Mouse (Mus musculus): ENCODE data around the gene Ncam1. TPM values are rescaled to one million over a fixed set of nuclear protein-coding genes. Genes with fewer than 3 reads are reported as not detected.

Gene Ncam1
- polyA plus RNA-seq, 1 experiment from 2014 or later = 25.2 TPM

- Histone ChIP-seq H3K36me3 (ENCODE audit: control insufficient read depth, insufficient read depth, low read length) (no peaks in the 10 kb centered on the region), H3K4me1 (replicated peaks; ENCODE audit: control insufficient read depth, insufficient read depth, low read length) (no peaks in the 10 kb centered on the region), H3K9ac (ENCODE audit: low read length) (no peak overlapping the region), H3K27me3 (ENCODE audit: control insufficient read depth, insufficient read depth, low read depth, low read length) (no peaks in the 10 kb centered on the region), H3K9me3 (ENCODE audit: control insufficient read depth, low read length) (no peaks in the 10 kb centered on the region), H3K4me2 (ENCODE audit: low read depth, low read length) (no peak overlapping the region), H3K27ac (ENCODE audit: low read length) (no peak overlapping the region), H3K4me3 (ENCODE audit: low read length) (no peak overlapping the region)
- ATAC-seq (ENCODE audit: low read depth) = no peak
- 33% methylated on average over 4 of the region's 4 CpGs for WGBS
Measured at GRCm38 (mm10) chr9:49534958-49535357, 263.8 kb downstream of the Ncam1 start.

GRCm38 (mm10) chr9:49533912-49534491 is 264.7 kb downstream of the Ncam1 start:
- no peak for ATAC-seq (ENCODE audit: low read depth)
- Histone ChIP-seq H3K9ac (ENCODE audit: low read length) (no peak overlapping the region), H3K27ac (ENCODE audit: low read length) (no peak overlapping the region), H3K4me1 (replicated peaks; ENCODE audit: control insufficient read depth, insufficient read depth, low read length) (no peaks in the 10 kb centered on the region), H3K9me3 (ENCODE audit: control insufficient read depth, low read length) (no peaks in the 10 kb centered on the region), H3K36me3 (ENCODE audit: control insufficient read depth, insufficient read depth, low read length) (no peaks in the 10 kb centered on the region), H3K4me2 (ENCODE audit: low read depth, low read length) (no peak overlapping the region), H3K27me3 (ENCODE audit: control insufficient read depth, insufficient read depth, low read depth, low read length) (no peaks in the 10 kb centered on the region), H3K4me3 (ENCODE audit: low read length) (no peak overlapping the region)
- 42% methylated on average over 6 of the region's 8 CpGs for WGBS

- ATAC-seq (ENCODE audit: low read depth) = no peak
- Histone ChIP-seq H3K27ac (ENCODE audit: low read length) (no peak overlapping the region), H3K36me3 (ENCODE audit: control insufficient read depth, insufficient read depth, low read length) (no peaks in the 10 kb centered on the region), H3K27me3 (ENCODE audit: control insufficient read depth, insufficient read depth, low read depth, low read length) (no peaks in the 10 kb centered on the region), H3K4me2 (ENCODE audit: low read depth, low read length) (no peak overlapping the region), H3K9me3 (ENCODE audit: control insufficient read depth, low read length) (no peaks in the 10 kb centered on the region), H3K9ac (ENCODE audit: low read length) (no peak overlapping the region), H3K4me1 (replicated peaks; ENCODE audit: control insufficient read depth, insufficient read depth, low read length) (no peaks in the 10 kb centered on the region), H3K4me3 (ENCODE audit: low read length) (no peak overlapping the region)
- WGBS = 58% methylated on average over 7 of the region's 7 CpGs
Measured at GRCm38 (mm10) chr9:49533455-49533854, 265.3 kb downstream of the Ncam1 start.

- no peak overlapping the region for H3K4me2 ChIP-seq (ENCODE audit: low read depth, low read length)
- H3K9ac ChIP-seq (ENCODE audit: low read length) = no peak overlapping the region
- no peaks in the 10 kb centered on the region for H3K9me3 ChIP-seq (ENCODE audit: control insufficient read depth, low read length)
- H3K27ac ChIP-seq (ENCODE audit: low read length) = no peak overlapping the region
- H3K27me3 ChIP-seq (ENCODE audit: control insufficient read depth, insufficient read depth, low read depth, low read length) = no peaks in the 10 kb centered on the region
- no peaks in the 10 kb centered on the region for H3K4me1 ChIP-seq (replicated peaks; ENCODE audit: control insufficient read depth, insufficient read depth, low read length)
- no peaks in the 10 kb centered on the region for H3K36me3 ChIP-seq (ENCODE audit: control insufficient read depth, insufficient read depth, low read length)
- no peak for ATAC-seq (ENCODE audit: low read depth)
- WGBS = 81% methylated on average over 6 of the region's 6 CpGs
- H3K4me3 ChIP-seq (ENCODE audit: low read length) = no peak overlapping the region
Measured at GRCm38 (mm10) chr9:49531833-49532232, 266.9 kb downstream of the Ncam1 start.

GRCm38 (mm10) chr9:49531257-49531656 is 267.5 kb downstream of the Ncam1 start:
- Histone ChIP-seq H3K9me3 (ENCODE audit: control insufficient read depth, low read length) (no peaks in the 10 kb centered on the region), H3K27me3 (ENCODE audit: control insufficient read depth, insufficient read depth, low read depth, low read length) (no peaks in the 10 kb centered on the region), H3K4me2 (ENCODE audit: low read depth, low read length) (no peak overlapping the region), H3K36me3 (ENCODE audit: control insufficient read depth, insufficient read depth, low read length) (no peaks in the 10 kb centered on the region), H3K4me3 (ENCODE audit: low read length) (no peak overlapping the region), H3K4me1 (replicated peaks; ENCODE audit: control insufficient read depth, insufficient read depth, low read length) (no peaks in the 10 kb centered on the region), H3K27ac (ENCODE audit: low read length) (no peak overlapping the region), H3K9ac (ENCODE audit: low read length) (no peak overlapping the region)
- 54% methylated on average over 7 of the region's 7 CpGs for WGBS
- no peak for ATAC-seq (ENCODE audit: low read depth)

- no peak overlapping the region for H3K4me2 ChIP-seq (ENCODE audit: low read depth, low read length)
- ATAC-seq (ENCODE audit: low read depth) = no peak
- H3K9me3 ChIP-seq (ENCODE audit: control insufficient read depth, low read length) = no peaks in the 10 kb centered on the region
- no peak overlapping the region for H3K9ac ChIP-seq (ENCODE audit: low read length)
- H3K36me3 ChIP-seq (ENCODE audit: control insufficient read depth, insufficient read depth, low read length) = no peaks in the 10 kb centered on the region
- no peak overlapping the region for H3K4me3 ChIP-seq (ENCODE audit: low read length)
- 55% methylated on average over 4 of the region's 4 CpGs for WGBS
- no peaks in the 10 kb centered on the region for H3K27me3 ChIP-seq (ENCODE audit: control insufficient read depth, insufficient read depth, low read depth, low read length)
- no peaks in the 10 kb centered on the region for H3K4me1 ChIP-seq (replicated peaks; ENCODE audit: control insufficient read depth, insufficient read depth, low read length)
- no peak overlapping the region for H3K27ac ChIP-seq (ENCODE audit: low read length)
Measured at GRCm38 (mm10) chr9:49530739-49531138, 268.0 kb downstream of the Ncam1 start.

GRCm38 (mm10) chr9:49529366-49529959 is 269.3 kb downstream of the Ncam1 start:
- H3K27me3 ChIP-seq (ENCODE audit: control insufficient read depth, insufficient read depth, low read depth, low read length) = no peaks in the 10 kb centered on the region
- no peak for ATAC-seq (ENCODE audit: low read depth)
- H3K4me1 ChIP-seq (replicated peaks; ENCODE audit: control insufficient read depth, insufficient read depth, low read length) = no peaks in the 10 kb centered on the region
- no peak overlapping the region for H3K4me3 ChIP-seq (ENCODE audit: low read length)
- 73% methylated on average over 8 of the region's 8 CpGs for WGBS
- no peaks in the 10 kb centered on the region for H3K9me3 ChIP-seq (ENCODE audit: control insufficient read depth, low read length)
- H3K4me2 ChIP-seq (ENCODE audit: low read depth, low read length) = no peak overlapping the region
- H3K27ac ChIP-seq (ENCODE audit: low read length) = no peak overlapping the region
- H3K36me3 ChIP-seq (ENCODE audit: control insufficient read depth, insufficient read depth, low read length) = no peaks in the 10 kb centered on the region
- no peak overlapping the region for H3K9ac ChIP-seq (ENCODE audit: low read length)

GRCm38 (mm10) chr9:49528943-49529342 is 269.8 kb downstream of the Ncam1 start:
- 59% methylated on average over 10 of the region's 10 CpGs for WGBS
- no peaks in the 10 kb centered on the region for H3K9me3 ChIP-seq (ENCODE audit: control insufficient read depth, low read length)
- ATAC-seq (ENCODE audit: low read depth) = no peak
- no peak overlapping the region for H3K27ac ChIP-seq (ENCODE audit: low read length)
- H3K9ac ChIP-seq (ENCODE audit: low read length) = no peak overlapping the region
- no peaks in the 10 kb centered on the region for H3K4me1 ChIP-seq (replicated peaks; ENCODE audit: control insufficient read depth, insufficient read depth, low read length)
- no peaks in the 10 kb centered on the region for H3K27me3 ChIP-seq (ENCODE audit: control insufficient read depth, insufficient read depth, low read depth, low read length)
- H3K4me3 ChIP-seq (ENCODE audit: low read length) = no peak overlapping the region
- no peaks in the 10 kb centered on the region for H3K36me3 ChIP-seq (ENCODE audit: control insufficient read depth, insufficient read depth, low read length)
- no peak overlapping the region for H3K4me2 ChIP-seq (ENCODE audit: low read depth, low read length)

GRCm38 (mm10) chr9:49528026-49528425 is 270.7 kb downstream of the Ncam1 start:
- 83% methylated on average over 5 of the region's 5 CpGs for WGBS
- Histone ChIP-seq H3K9me3 (ENCODE audit: control insufficient read depth, low read length) (no peaks in the 10 kb centered on the region), H3K4me1 (replicated peaks; ENCODE audit: control insufficient read depth, insufficient read depth, low read length) (no peaks in the 10 kb centered on the region), H3K36me3 (ENCODE audit: control insufficient read depth, insufficient read depth, low read length) (no peaks in the 10 kb centered on the region), H3K4me3 (ENCODE audit: low read length) (no peak overlapping the region), H3K9ac (ENCODE audit: low read length) (no peak overlapping the region), H3K27ac (ENCODE audit: low read length) (no peak overlapping the region), H3K27me3 (ENCODE audit: control insufficient read depth, insufficient read depth, low read depth, low read length) (no peaks in the 10 kb centered on the region), H3K4me2 (ENCODE audit: low read depth, low read length) (no peak overlapping the region)
- ATAC-seq (ENCODE audit: low read depth) = no peak

Measured in lung, embryonic 16.5 days (tissue).